Mouse (Mus musculus) testis, adult 2 months (tissue): Measurements from ENCODE around the gene Rnase9.

Source experiments
- CTCF ChIP-seq: fragments of 200-500 bp; IDR thresholded peaks from 2 replicates; pipeline ENCODE4 v1.5.1; 2012; ENCODE audit warnings: low read depth, mild to moderate bottlenecking, inconsistent platforms, low read length, moderate library complexity; ENCODE audit not compliant: control insufficient read depth, insufficient read depth, insufficient replicate concordance
- POLR2A ChIP-seq: fragments of 200-500 bp; IDR thresholded peaks from 2 replicates; pipeline ENCODE4 v1.6.1; 2012; ENCODE audit warnings: low read depth, mild to moderate bottlenecking, inconsistent platforms, low read length, moderate library complexity; ENCODE audit not compliant: control insufficient read depth

- no peak for TF ChIP-seq CTCF
- no peak for TF ChIP-seq POLR2A
Measured at GRCm38 (mm10) chr14:51027387-51028155, 14.1 kb downstream of the Rnase9 start.
